Mouse (Mus musculus): ENCODE measurements around the gene Obscn.
A peak's percentile ranks its signal among the peaks of the same experiment; 100 is the strongest.

Obscn gene

GRCm38 (mm10) chr11:59141772-59142370, 5.7 kb upstream of the Obscn start:
- peak; percentile 44 for DNase-seq (ENCODE audit: low spot score)

DNA sequence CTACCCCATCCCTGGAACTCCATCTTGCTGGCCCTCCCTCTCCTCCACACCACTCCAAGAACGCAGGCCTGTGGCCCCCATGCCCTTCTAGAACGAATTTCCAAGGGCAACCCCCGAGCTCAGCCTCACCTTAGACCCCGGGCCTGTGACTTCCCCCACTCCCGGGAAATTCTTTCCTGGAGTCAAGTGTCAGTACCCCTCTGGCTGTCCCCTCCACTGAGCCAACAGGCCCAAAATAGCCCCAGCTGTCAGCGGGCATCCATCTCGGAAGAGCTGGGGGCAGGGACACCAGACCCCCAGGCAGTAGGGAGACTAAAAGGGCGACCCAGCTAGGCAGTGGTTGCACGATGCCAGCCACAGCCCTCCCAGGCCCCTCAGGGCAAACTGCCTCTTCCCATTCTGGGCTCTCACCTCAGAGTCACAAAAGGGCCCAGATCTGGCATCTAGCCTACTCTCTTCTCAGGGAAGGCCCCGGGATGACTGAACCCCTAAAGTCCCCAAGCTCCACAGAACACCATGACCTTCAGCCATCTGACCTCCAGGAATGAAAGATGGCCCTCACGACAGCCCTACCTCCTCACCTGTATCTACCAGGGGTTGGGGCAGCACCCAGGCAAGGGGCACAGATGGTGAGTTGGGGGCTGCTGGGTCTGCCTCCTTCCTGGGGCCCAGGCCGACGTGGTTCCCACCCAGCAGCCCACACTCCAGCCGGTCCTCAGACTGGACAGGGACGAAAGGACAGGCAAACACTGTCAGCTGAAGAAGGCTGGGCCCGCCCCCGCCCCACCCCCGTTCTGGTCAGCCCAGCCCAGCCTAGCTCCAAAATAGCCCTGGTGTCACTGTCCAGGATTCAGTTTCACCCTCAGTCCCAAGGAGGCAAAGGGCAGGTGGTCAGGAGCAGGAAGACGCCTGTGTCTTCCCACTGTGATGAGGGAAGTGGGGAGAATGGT, 2.6 kb upstream of the Obscn start:
- peak; percentile 41 for DNase-seq (ENCODE audit: low spot score)

- DNase-seq (ENCODE audit: low spot score), result peak; percentile 39
Observed at GRCm38 (mm10) chr11:59136994-59137706, 948 bp upstream of the Obscn start.

GRCm38 (mm10) chr11:59135051-59135820, 966 bp downstream of the Obscn start:
- no peak for DNase-seq (ENCODE audit: low spot score)

DNA sequence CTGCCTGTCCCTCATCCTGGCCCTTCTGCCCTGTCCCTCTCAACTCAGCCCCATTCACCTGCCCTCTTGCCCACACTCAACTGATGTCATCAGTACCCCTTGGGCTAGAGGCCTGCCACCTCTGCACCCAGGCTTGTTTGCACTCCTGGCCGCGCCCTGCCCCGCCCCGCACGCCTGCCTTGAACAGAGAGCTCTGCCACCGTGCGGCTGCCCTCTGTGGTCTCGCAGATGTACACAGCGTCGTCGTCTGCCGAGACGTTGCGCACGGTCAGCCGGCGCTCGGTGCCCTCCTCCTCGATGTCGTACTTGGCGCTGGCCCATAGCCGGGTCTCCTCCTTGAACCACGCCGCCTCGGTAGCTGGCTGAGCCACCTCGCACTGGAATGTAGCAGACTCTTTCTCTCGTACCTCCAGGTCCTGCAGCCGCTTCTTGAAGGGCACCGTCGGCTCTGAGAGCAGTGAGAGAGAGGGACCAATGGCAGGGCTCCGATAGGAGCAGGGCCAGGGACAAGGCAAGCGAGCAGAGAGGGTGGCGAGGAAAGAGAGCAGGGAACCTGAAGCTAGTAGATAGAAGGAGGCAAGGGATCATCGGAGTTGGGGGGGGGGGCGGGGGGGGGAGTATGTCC, 1.7 kb downstream of the Obscn start:
- no peak for DNase-seq (ENCODE audit: low spot score)

GRCm38 (mm10) chr11:59132065-59132464, 4.1 kb downstream of the Obscn start:
- DNase-seq (ENCODE audit: low spot score), result no peak

DNA sequence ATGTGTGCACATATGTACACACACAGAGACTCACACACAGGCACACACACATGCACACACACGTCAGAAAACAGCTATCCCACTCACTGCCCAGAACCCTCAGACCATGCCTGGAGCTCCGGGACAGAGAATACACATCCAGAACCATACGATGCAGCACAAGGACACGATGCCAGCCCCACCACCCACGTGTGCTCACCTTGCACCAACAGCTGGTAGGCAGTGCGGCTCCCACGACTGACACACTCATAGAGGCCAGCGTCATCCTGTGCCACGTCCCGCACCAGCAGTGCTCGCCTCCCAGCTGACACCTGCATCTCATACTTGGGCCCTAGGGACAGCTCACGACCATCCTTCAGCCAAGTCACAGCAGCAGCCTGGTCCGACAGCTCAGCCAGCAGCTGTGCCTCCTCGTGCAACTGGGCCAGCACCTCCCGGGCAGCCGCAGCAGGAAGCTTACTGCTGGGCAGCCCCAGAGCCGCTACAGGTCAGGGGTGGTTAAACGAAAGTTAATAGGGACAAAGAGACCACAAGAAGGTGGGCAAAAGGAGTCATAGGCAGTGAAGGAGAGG, 4.8 kb downstream of the Obscn start:
- no peak for DNase-seq (ENCODE audit: low spot score)

DNA sequence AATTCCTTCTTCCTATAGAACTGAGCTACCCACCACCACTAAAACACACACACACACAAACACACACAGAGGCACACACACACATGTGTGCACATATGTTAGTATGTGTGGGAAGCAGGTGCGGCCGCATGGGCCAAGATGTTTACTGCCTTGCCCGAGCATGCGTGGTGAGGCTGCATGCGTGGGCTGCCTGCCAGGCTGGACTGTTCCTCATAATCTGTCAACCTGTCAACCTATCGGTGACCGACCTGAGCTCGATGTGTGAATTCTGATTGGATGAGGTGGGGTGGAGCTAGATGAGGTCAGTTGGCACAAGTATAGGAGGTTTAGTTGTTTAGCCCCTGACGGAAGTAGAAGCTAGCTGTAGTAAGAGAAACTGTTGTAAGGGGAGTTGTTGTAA, 5.4 kb downstream of the Obscn start:
- no peak for DNase-seq (ENCODE audit: low spot score)

GRCm38 (mm10) chr11:59105945-59106344, 30.3 kb downstream of the Obscn start:
- no peak for DNase-seq (ENCODE audit: low spot score)

DNA sequence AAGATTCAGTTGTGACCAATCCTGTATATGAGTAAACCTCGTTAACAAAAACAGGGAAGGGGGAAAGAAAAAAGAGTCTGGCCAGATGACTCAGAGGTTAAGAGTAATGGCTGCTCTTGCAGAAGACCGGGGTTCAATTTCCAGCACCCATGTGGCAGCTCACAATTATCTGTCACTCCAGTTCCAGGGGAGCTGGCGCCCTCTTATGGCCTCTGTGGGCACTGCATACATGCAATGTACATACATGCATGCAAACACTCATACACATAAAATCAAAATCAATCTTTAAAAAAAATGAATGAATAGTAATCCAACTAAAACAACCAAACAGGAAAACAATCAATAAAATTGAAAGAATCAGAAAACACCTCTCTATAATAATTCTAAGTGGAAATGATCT, 33.9 kb downstream of the Obscn start:
- DNase-seq (ENCODE audit: low spot score), result peak; percentile 57

DNA sequence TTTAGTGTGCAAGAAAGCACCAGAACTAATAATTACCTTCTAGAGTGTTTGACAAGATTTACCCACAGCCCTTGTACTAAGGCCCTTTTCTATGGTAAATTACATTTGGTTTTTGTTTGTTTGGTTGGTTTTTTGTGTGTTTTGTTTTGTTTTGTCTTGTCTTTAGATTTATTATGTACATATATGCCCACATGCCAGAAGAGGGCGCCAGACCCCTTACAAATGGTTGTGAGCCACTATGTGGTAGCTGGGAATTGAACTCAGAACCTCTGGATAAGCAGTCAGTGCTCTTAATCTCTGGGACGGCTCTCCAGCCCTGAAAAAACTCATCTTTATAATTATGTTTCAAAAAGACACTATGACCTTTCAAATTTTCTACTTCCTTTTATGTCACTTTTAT, 37.9 kb downstream of the Obscn start:
- DNase-seq (ENCODE audit: low spot score), result peak; percentile 77

GRCm38 (mm10) chr11:59097770-59098169, 38.4 kb downstream of the Obscn start:
- DNase-seq (ENCODE audit: low spot score), result no peak

GRCm38 (mm10) chr11:59094213-59094612, 42.0 kb downstream of the Obscn start:
- no peak for DNase-seq (ENCODE audit: low spot score)

- DNase-seq (ENCODE audit: low spot score), result no peak
Observed at GRCm38 (mm10) chr11:59087581-59087980, 48.6 kb downstream of the Obscn start.

DNA sequence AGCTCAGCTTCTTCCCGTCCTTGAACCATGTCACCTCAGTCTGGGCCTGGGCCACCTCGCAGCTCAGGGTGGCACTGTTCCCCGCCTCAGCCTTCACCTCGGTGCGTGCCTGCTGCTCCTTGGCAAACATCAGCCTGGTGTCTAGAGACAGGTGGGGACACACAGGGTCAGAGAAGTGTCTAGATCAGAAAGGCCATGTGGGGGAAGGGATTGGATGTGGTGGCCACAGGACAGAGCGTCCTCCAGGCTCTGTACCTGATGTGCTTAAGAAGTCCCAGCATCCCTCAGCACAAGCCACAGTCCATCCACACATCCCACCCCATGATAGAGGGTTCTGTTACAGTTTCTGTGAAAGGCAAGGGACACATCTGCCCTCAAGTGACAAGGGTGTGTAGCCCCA, 51.0 kb downstream of the Obscn start:
- DNase-seq (ENCODE audit: low spot score), result no peak

DNA sequence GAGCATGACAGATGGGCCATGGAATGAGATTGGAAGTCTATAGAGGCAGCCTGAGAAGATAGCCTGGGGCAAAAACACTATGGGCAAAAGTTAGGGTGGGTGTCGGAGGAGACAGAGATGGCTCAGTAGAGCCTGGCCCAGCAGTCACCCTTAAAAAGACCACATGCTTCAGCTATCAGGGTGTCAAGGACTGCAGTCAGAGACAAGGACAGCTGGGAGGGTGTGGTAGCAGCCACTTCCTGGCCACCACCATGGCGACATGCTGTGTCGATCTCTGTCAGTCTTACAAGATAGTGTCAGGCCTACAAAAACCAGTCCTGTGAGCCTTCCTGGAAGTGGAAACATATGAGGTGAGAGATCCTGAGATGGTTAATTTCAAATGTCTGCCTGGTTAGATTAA, 53.1 kb downstream of the Obscn start:
- DNase-seq (ENCODE audit: low spot score), result no peak

- no peak for DNase-seq (ENCODE audit: low spot score)
Observed at GRCm38 (mm10) chr11:59078311-59078710, 57.9 kb downstream of the Obscn start.

GRCm38 (mm10) chr11:59070321-59070720, 65.9 kb downstream of the Obscn start:
- DNase-seq (ENCODE audit: low spot score), result no peak

DNA sequence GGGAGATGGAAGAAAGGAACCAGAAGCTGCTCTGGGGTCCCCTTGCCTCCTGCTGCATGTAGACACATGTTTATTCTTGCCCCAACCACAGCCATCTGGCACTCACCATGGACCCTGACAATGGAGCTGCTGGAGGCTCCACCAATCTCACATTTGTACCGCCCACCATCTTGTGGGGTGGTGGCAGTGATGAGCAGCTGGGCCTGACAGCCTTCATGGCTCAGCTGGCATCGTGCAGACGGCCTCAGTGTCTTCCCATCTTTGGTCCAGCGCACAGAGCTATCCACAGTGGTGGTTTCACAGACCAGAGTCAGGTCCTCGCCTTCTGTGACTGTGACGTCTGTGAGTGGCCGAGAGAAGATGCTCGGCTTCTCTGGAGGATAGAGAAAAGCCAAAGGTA, 67.3 kb downstream of the Obscn start:
- no peak for DNase-seq (ENCODE audit: low spot score)

DNA sequence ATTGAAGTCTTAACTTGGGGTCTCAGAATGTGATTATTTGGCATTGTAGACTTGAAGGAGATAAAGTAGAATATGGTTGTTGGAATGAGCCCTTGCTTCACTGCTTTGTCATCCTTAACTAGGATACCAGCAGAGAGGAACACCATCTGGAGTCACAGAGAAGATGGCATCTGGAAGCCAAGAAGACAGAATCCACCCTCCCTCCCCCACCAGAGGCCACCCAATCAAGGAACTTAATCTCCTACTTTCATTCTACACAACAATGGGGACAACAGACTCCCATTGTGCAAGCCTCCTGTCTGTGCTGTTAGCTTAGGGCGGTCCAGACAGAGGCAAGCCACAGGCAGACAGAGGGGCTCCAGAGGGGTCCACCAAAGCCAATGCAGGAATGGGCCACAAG, 67.8 kb downstream of the Obscn start:
- no peak for DNase-seq (ENCODE audit: low spot score)

GRCm38 (mm10) chr11:59067921-59068320, 68.3 kb downstream of the Obscn start:
- DNase-seq (ENCODE audit: low spot score), result no peak

All from testis, postnatal 10 days (tissue).